Mouse (Mus musculus) MEL (cell line): ENCODE results near the gene Bbs9.

ENCODE experiments used
- BHLHE40 ChIP-seq: IDR thresholded peaks from 2 replicates; pipeline ENCODE4 v1.6.1; 2012; ENCODE audit warnings: low read depth, mild to moderate bottlenecking, inconsistent platforms, low read length, improper control_type of control experiment, borderline replicate concordance
- CTCF ChIP-seq, 3 experiments: IDR thresholded peaks in 2 of 3; conservative IDR thresholded peaks in 1 of 3; 2 replicates each; pipeline ENCODE4 v1.5.1; 2011 to 2012; ENCODE audit warnings: low read length in 3 of 3, low read depth in 2 of 3, mild to moderate bottlenecking in 2 of 3, improper control_type of control experiment in 1 of 3, inconsistent platforms in 1 of 3, mixed read lengths in 1 of 3, moderate library complexity in 1 of 3; ENCODE audit not compliant: control insufficient read depth in 1 of 3, insufficient read depth in 1 of 3, poor library complexity in 1 of 3, severe bottlenecking in 1 of 3
- ELF1 ChIP-seq: IDR thresholded peaks from 2 replicates; pipeline ENCODE4 v1.6.1; 2014; ENCODE audit warnings: low read depth, mild to moderate bottlenecking, inconsistent platforms, low read length, improper control_type of control experiment, moderate library complexity
- GABPA ChIP-seq: IDR thresholded peaks from 2 replicates; pipeline ENCODE4 v1.6.1; 2012; ENCODE audit warnings: low read depth, mild to moderate bottlenecking, inconsistent platforms, low read length, improper control_type of control experiment, moderate library complexity
- GATA1 ChIP-seq: IDR thresholded peaks from 2 replicates; pipeline ENCODE4 v1.6.1; 2011; ENCODE audit warnings: low read depth, low read length, improper control_type of control experiment
- JUND ChIP-seq: IDR thresholded peaks from 2 replicates; pipeline ENCODE4 v1.6.1; 2011; ENCODE audit warnings: low read depth, mild to moderate bottlenecking, improper control_type of control experiment, low read length
- MAX ChIP-seq: IDR thresholded peaks from 2 replicates; pipeline ENCODE4 v1.6.1; 2011; ENCODE audit warnings: low read length, improper control_type of control experiment
- MXI1 ChIP-seq: IDR thresholded peaks from 2 replicates; pipeline ENCODE4 v1.6.1; 2011; ENCODE audit warnings: mild to moderate bottlenecking, low read depth, low read length, improper control_type of control experiment
- POLR2A ChIP-seq, 2 experiments: IDR thresholded peaks; 2 replicates each; pipeline ENCODE4 v1.6.1; 2011 to 2012; ENCODE audit warnings: low read length in 2 of 2, mild to moderate bottlenecking in 2 of 2, control low read depth in 1 of 2, improper control_type of control experiment in 1 of 2, low read depth in 1 of 2, moderate library complexity in 1 of 2; ENCODE audit not compliant: control insufficient read depth in 1 of 2, insufficient read depth in 1 of 2, poor library complexity in 1 of 2
- POLR2AphosphoS5 ChIP-seq: IDR thresholded peaks from 2 replicates; pipeline ENCODE4 v1.6.1; 2012; ENCODE audit warnings: low read depth, borderline replicate concordance, mild to moderate bottlenecking, inconsistent platforms, low read length, moderate library complexity, mixed read lengths
- TBP ChIP-seq: IDR thresholded peaks from 2 replicates; pipeline ENCODE4 v1.8.0; 2011; ENCODE audit warnings: low read depth, low read length, improper control_type of control experiment

DNA sequence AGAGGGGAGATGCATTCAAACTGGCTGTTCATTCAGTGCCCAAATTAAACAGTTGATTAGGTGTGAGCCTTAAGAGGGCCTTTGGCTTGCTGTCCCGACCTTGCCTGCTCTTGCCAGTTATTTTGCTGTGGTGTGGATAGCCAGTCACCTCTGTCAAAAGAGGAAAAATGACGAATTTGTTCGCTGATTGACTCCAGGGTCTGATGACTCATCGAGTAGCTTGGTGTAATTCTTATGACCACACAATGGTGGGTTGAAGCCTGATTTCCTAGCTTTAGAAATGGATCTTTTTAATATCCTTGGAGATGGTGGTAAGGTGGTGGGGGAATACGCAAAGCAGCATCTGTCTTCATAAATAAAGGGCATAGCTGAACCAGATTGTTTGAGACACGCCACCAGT, 304.1 kb downstream of the Bbs9 start:
- no peak for TF ChIP-seq GABPA
- no peak for TF ChIP-seq TBP
- no peak for TF ChIP-seq CTCF (IDR thresholded peaks at IDR 0.05 in 2 of 3, conservative IDR thresholded peaks at IDR 0.05 in 1 of 3; ENCODE audit: control insufficient read depth in 1 of 3, insufficient read depth in 1 of 3, low read depth in 2 of 3, low read length in 3 of 3, poor library complexity in 1 of 3, severe bottlenecking in 1 of 3)
- no peak for TF ChIP-seq MXI1
- TF ChIP-seq JUND = no peak
- TF ChIP-seq MAX = no peak
- no peak for TF ChIP-seq BHLHE40
- TF ChIP-seq POLR2A (IDR thresholded peaks at IDR 0.05; ENCODE audit: control insufficient read depth in 1 of 2, insufficient read depth in 1 of 2, low read depth in 1 of 2, low read length in 2 of 2, poor library complexity in 1 of 2) = no peak
- no peak for TF ChIP-seq POLR2AphosphoS5
- no peak for TF ChIP-seq GATA1
- TF ChIP-seq ELF1 = no peak
